Mouse (Mus musculus): ENCODE results near the gene Dut. TPM values are rescaled to one million over a fixed set of nuclear protein-coding genes. Genes with fewer than 3 reads are reported as not detected.

The Dut gene
- polyA plus RNA-seq, 1 experiment: 22.2 TPM

DNA sequence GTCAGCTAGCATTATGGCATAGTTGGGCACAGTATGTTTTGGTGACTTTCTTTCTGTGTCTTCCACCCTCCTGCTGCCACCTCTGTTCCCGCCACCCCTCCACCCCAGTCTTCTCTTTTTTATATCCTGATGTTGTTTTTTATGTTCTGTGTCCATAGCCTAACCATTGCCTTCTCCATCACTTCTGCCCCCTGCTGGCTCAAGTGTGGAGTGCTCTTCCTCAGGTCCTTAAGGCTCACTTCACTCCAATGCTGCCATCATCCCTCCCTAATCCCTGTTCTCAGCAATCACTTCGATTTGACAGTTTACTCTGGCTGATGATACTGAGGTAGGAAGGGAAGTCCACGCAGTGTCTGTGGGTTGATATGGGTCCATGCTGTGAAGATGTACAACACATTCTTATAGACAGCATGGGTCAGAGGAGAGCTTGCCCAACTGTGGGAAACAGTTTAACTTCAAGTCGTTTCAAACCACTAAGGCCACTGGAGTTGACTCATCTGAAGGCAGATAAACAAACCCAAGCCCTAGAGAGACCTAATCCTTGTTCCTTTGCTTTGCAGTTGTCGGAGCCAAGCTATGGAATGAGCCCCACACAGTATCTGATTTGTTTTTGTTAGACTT is 56.9 kb downstream of the Dut start:
- DNase-seq (ENCODE audit: low spot score): no peak

DNA sequence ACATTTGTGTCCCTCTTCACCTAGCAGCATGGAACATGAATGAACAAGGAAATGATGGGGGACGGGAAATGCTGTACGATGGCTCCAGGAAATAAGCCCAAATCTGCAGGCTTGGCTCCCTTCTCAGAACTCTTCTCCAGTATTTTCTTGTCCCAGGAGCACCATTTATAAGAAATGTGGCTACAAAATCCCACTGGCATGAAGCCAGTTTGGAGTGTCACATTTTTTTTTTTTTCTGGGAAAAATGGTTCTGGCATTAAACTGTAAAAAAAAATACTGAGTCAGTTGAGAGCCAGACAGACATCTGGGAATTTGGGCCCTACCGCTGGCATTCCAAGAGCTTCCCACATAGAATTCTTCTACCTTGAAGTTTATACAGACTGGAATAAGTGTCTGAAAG is 57.8 kb downstream of the Dut start:
- DNase-seq (ENCODE audit: low spot score): no peak

DNA sequence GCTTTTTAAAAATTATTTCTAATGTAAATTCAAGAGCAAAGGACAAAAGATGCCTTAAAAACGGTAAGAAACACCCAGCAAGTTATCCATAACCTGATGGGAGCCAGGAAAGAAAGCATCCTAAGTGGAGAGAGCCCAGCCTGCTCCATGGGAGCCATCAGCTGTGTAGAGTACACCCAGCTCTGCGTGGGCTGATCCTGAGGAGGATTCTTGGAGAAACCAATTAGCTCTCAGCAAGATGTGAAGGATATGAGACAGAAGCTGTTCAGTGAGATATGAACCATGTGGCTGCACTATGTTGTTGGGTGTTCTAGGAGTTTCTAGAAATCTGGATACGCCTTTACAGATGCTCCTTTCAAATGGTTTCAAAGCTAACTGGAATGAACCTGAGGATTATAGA is 58.7 kb downstream of the Dut start:
- no peak for DNase-seq (ENCODE audit: low spot score)

Other genes starting within 250 kb of the Dut start
- gene Slc24a5, start 179.1 kb upstream of the Dut start, polyA plus RNA-seq (2012; rRNA removed): 0.15 and 0.16 TPM in 2 replicates
- gene Myef2, start 123.5 kb upstream of the Dut start, polyA plus RNA-seq (2012; rRNA removed): 19.6 and 19.9 TPM in 2 replicates
- not detected in 2 replicates for gene Ctxn2, start 110.5 kb upstream of the Dut start, polyA plus RNA-seq (2012; rRNA removed)
- gene Slc12a1, start 94.7 kb upstream of the Dut start, polyA plus RNA-seq (2012; rRNA removed): not detected in 2 replicates

Data from urinary bladder, adult 2 months (tissue).